Mouse (Mus musculus) liver, adult 2 months (tissue): ENCODE data around the gene Mon1a.

Experiments used
- CTCF ChIP-seq: fragments of 200-500 bp; IDR thresholded peaks from 2 replicates; pipeline ENCODE4 v1.5.1; 2011; ENCODE audit warnings: low read depth, low read length, control low read depth
- POLR2A ChIP-seq: fragments of 200-500 bp; IDR thresholded peaks from 2 replicates; pipeline ENCODE4 v1.6.1; 2011; ENCODE audit warnings: low read length, control low read depth; ENCODE audit not compliant: insufficient read depth; ENCODE audit errors: extremely low read depth

DNA sequence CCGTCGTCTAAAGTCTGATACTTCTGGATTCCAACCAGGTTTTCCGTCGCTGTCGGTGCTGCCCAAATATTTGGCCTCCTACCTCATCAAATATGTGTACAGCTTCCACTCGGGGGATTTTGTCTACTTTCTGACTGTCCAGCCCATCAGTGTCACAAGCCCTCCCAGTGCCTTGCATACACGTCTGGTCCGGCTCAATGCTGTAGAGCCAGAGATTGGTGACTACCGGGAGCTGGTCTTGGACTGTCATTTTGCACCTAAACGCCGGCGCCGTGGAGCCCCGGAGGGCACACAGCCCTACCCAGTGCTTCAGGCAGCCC lies 19.8 kb downstream of the Mon1a start:
- TF ChIP-seq CTCF (no peak), POLR2A (no peak)
